Mouse (Mus musculus) stomach, postnatal 0 days (tissue): ENCODE measurements around the gene Rsc1a1.

Source experiments
- CTCF ChIP-seq: IDR thresholded peaks from 2 replicates; pipeline ENCODE4 v1.5.1; 2016; ENCODE audit warnings: antibody characterized with exemption, low read depth, mild to moderate bottlenecking, moderate library complexity
- EP300 ChIP-seq: optimal IDR thresholded peaks from 2 replicates; pipeline ENCODE3; 2016; ENCODE audit warnings: antibody characterized with exemption

- no peak for TF ChIP-seq CTCF
- no peak for TF ChIP-seq EP300
These were observed 23.6 kb upstream of the Rsc1a1 start for GRCm38 (mm10) chr4:141708971-141709370.
